Mouse (Mus musculus) gastrocnemius, adult 2 months (tissue): Measurements from ENCODE around the gene Smc6. TPM values are rescaled to one million over a fixed set of nuclear protein-coding genes. Genes with fewer than 3 reads are reported as not detected.

Source experiments
- DNase-seq: peaks from one replicate; pipeline ENCODE4 v3.0.0; 2022
- H3K27ac ChIP-seq: fragments of 200-600 bp; 2 replicates; pipeline ENCODE4 v1.8.1; 2022; ENCODE audit warnings: mild to moderate bottlenecking
- H3K4me3 ChIP-seq: fragments of 200-600 bp; 2 replicates; pipeline ENCODE4 v1.8.1; 2022; ENCODE audit warnings: mild to moderate bottlenecking, moderate library complexity
- CTCF ChIP-seq: fragments of 200-600 bp; IDR thresholded peaks from 2 replicates; pipeline ENCODE4 v1.8.1; 2022; ENCODE audit warnings: antibody characterized with exemption, mild to moderate bottlenecking, moderate library complexity
- intact Hi-C: fragments of 180-260 bp; cut with DNase I; formaldehyde crosslinking; loops from one replicate; pipeline ENCODE4 v1.15.1; 2025
- total RNA-seq, 2 experiments: library from RNA; stranded (reverse); gene quantifications; 2 replicates each; pipeline ENCODE4 v1.2.3; 2021

Smc6 gene
- total RNA-seq, 2 experiments from 2014 or later = 30.3 to 43.4 TPM

DNA sequence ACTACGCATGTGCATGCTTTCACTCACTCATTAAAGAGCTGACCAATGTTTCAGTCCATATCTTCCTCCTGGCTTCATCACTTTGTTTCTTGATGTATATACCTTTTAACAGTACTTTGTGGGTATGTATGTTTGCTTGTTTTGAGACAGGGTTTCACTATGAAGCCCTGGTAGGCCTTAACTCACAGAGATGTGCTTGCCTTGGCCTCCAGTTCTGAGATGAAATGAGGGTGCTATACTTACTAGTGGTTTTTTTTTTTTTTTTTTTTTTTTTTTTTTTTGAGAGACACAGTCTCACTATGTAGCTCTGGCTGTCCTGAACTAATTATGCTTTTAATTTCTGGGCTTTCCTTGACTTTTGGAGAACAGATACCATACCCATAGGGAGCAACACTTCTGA is 18.2 kb upstream of the Smc6 start:
- Histone ChIP-seq H3K4me3 (no peak overlapping the region), H3K27ac (no peak overlapping the region)
- intact Hi-C loops = no loop called here
- TF ChIP-seq CTCF = no peak
- DNase-seq = no peak

GRCm38 (mm10) chr12:11250322-11250721 is 15.4 kb upstream of the Smc6 start:
- intact Hi-C loops = no loop called here
- no peak for DNase-seq
- TF ChIP-seq CTCF = no peak
- Histone ChIP-seq H3K27ac (no peak overlapping the region), H3K4me3 (no peak overlapping the region)

DNA sequence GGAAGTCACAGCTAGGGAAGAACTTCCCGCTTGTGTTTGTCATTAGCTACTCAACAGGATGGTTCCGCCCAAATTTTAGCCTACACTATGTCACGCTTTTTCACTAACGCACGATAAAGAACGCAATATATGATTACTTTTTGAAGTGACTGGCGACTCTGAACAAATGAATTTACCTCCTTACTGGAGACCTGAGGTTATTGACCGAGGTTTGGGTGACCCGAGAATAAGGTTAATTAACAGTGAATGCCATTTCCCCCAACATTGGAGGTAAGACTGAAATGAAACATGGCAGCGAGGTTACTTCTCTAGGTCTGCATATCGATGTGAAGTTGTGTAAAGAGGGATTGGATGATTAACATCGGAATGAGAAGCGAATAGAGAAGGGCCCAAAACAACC is 791 bp upstream of the Smc6 start:
- no peak for DNase-seq
- no peak for TF ChIP-seq CTCF
- Histone ChIP-seq H3K4me3 (peak overlapping the region; percentile 93), H3K27ac (no peak overlapping the region)
- intact Hi-C loops = no loop called here

- peak; percentile 86 for DNase-seq
- intact Hi-C loops = loop anchor here (1.0 to 2.0 kb wide), 2 partner anchors 64 to 69 kb away; no protein-coding TSS in a partner anchor
Measured at GRCm38 (mm10) chr12:11266282-11266985, 748 bp downstream of the Smc6 start.

GRCm38 (mm10) chr12:11267030-11267429 is 1.3 kb downstream of the Smc6 start:
- H3K27ac ChIP-seq = peak overlapping the region; percentile 99
- peak overlapping the region; percentile 93 for H3K4me3 ChIP-seq
- peak; percentile 18 for DNase-seq
- intact Hi-C loops = loop anchor here (2.0 kb wide), 1 partner anchor 64 kb away; no protein-coding TSS in a partner anchor
- TF ChIP-seq CTCF = no peak

More at GRCm38 (mm10) chr12:11266282-11266985, 748 bp downstream of the Smc6 start:
- TF ChIP-seq CTCF = no peak
- H3K4me3 ChIP-seq = peak overlapping the region; percentile 93
- peak overlapping the region; percentile 99 for H3K27ac ChIP-seq

DNA sequence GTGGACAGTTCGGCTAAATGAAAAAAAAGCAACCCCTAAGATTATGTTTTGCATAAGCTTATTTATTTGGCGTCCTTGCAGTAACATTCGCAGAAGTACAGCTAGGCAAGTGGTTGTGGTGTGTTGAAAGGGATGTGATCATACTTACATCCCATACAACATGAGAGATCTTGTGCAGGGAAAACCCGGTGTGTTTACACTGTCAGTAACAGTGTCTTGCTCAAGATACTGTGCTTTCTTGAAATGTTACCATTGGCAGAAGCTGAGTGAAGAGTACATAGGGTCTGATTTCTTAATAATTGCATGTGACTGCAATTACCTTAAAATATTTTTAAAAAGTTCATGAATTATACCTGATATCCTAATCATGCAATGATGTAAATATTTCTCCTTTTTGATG is 6.9 kb downstream of the Smc6 start:
- no peak for TF ChIP-seq CTCF

GRCm38 (mm10) chr12:11273185-11273584 is 7.5 kb downstream of the Smc6 start:
- intact Hi-C loops = no loop called here
- no peak for TF ChIP-seq CTCF
- no peak overlapping the region for H3K4me3 ChIP-seq
- no peak for DNase-seq
- no peak overlapping the region for H3K27ac ChIP-seq

More for the DNA sequence above, 6.9 kb downstream of the Smc6 start:
- Histone ChIP-seq H3K27ac (no peak overlapping the region), H3K4me3 (no peak overlapping the region)
- DNase-seq = no peak
- intact Hi-C loops = no loop called here

- intact Hi-C loops = no loop called here
- H3K27ac ChIP-seq = no peak overlapping the region
- no peak for DNase-seq
- H3K4me3 ChIP-seq = no peak overlapping the region
- TF ChIP-seq CTCF = no peak
Measured at GRCm38 (mm10) chr12:11276632-11277031, 10.9 kb downstream of the Smc6 start.

DNA sequence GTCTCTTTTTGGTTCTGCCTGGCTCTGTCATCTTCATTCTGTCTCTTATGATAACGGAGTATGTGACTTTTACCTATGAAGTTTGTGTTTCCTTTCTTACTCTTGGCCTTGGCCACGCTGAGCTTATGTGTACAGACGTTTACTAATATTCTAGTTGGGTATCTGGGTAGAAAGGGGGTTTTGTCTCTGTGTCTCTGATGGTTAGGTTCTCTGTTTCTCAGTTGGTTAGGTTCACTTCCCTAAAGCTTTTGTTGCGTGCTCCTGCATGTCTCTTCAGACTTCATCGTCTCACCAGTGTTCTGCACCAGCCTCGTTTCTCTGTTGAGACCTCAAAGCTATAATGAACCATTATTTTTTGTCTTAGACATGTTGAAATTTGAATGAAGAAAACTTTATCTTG is 11.5 kb downstream of the Smc6 start:
- DNase-seq = no peak
- TF ChIP-seq CTCF = no peak
- intact Hi-C loops = no loop called here
- H3K4me3 ChIP-seq = no peak overlapping the region
- no peak overlapping the region for H3K27ac ChIP-seq

GRCm38 (mm10) chr12:11279886-11280285 is 14.2 kb downstream of the Smc6 start:
- Histone ChIP-seq H3K4me3 (no peak overlapping the region), H3K27ac (no peak overlapping the region)
- no peak for DNase-seq
- intact Hi-C loops = loop anchor here (5.0 kb wide), 1 partner anchor 37 kb away; no protein-coding TSS in a partner anchor
- no peak for TF ChIP-seq CTCF

- no peak for TF ChIP-seq CTCF
- DNase-seq = no peak
- Histone ChIP-seq H3K4me3 (no peak overlapping the region), H3K27ac (no peak overlapping the region)
- intact Hi-C loops = loop anchor here (5.0 kb wide), 1 partner anchor 36 kb away; no protein-coding TSS in a partner anchor
Measured at GRCm38 (mm10) chr12:11281584-11281983, 15.9 kb downstream of the Smc6 start.

DNA sequence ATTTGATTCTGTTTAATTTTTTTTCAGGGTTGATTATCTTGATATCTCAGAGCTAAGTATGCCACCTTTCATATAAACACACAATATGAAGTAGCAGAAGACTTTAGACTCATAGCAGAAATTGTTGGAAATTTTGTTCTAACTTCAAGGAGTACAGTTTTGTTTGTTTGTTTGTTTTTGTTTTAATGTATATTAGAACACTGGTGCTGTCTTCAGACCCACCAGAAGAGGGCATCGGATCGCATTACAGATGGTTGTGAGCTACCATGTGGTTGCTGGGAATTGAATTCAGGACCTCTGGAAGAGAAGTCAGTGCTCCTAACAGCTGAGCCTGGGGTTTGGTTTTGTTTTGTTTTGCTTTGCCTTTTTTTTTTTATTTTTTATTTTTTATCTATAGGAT is 20.7 kb downstream of the Smc6 start:
- peak; percentile 44 for TF ChIP-seq CTCF
- Histone ChIP-seq H3K4me3 (no peak overlapping the region), H3K27ac (no peak overlapping the region)
- DNase-seq = no peak
- intact Hi-C loops = no loop called here

GRCm38 (mm10) chr12:11300858-11301257 is 35.2 kb downstream of the Smc6 start:
- Histone ChIP-seq H3K4me3 (no peak overlapping the region), H3K27ac (no peak overlapping the region)
- no peak for DNase-seq
- intact Hi-C loops = no loop called here
- no peak for TF ChIP-seq CTCF
